Mouse (Mus musculus) ES-E14 (cell line): ENCODE data around the gene Narf. TPM values are rescaled to one million over a fixed set of nuclear protein-coding genes. Genes with fewer than 3 reads are reported as not detected.

Experiments used
- DNase-seq: peaks from one replicate; pipeline ENCODE4 v3.0.0-alpha.2; 2013; ENCODE audit warnings: low read depth, low spot score
- H3K27ac ChIP-seq: 2 replicates; pipeline ENCODE4 v1.5.1; 2012; ENCODE audit warnings: low read depth, mild to moderate bottlenecking, low read length, moderate library complexity, mixed read lengths; ENCODE audit not compliant: poor library complexity, insufficient read depth, severe bottlenecking
- H3K36me3 ChIP-seq: 2 replicates; pipeline ENCODE4 v1.6.1; 2012; ENCODE audit warnings: mild to moderate bottlenecking, low read length, moderate library complexity, mixed read lengths; ENCODE audit not compliant: control insufficient read depth, poor library complexity, insufficient read depth, severe bottlenecking
- H3K4me1 ChIP-seq, 2 experiments: fragments of 150-350 bp in 1 of 2; sonication (generic) in 1 of 2; 2 replicates each; pipeline ENCODE4 v1.6.1; 2012; ENCODE audit warnings: low read length in 2 of 2, mild to moderate bottlenecking in 1 of 2, mixed read lengths in 1 of 2; ENCODE audit not compliant: control insufficient read depth in 2 of 2, insufficient read depth in 2 of 2, poor library complexity in 1 of 2
- H3K4me3 ChIP-seq, 2 experiments: fragments of 150-350 bp in 1 of 2; sonication (generic) in 1 of 2; 2 replicates each; pipeline ENCODE4 v1.5.1; 2012; ENCODE audit warnings: low read length in 2 of 2, low read depth in 1 of 2, mild to moderate bottlenecking in 1 of 2, mixed read lengths in 1 of 2; ENCODE audit not compliant: insufficient read depth in 1 of 2, poor library complexity in 1 of 2, severe bottlenecking in 1 of 2
- H3K9ac ChIP-seq: 2 replicates; pipeline ENCODE4 v1.6.1; 2012; ENCODE audit warnings: low read depth, mild to moderate bottlenecking, low read length, mixed read lengths; ENCODE audit not compliant: poor library complexity, insufficient read depth, severe bottlenecking
- H3K9me3 ChIP-seq: fragments of 150-350 bp; sonication (generic); 2 replicates; pipeline ENCODE4 v1.6.1; 2012; ENCODE audit warnings: low read depth, mild to moderate bottlenecking, low read length; ENCODE audit not compliant: control insufficient read depth, insufficient read depth
- CHD2 ChIP-seq: IDR thresholded peaks from 2 replicates; pipeline ENCODE4 v1.6.1; 2014; ENCODE audit warnings: mild to moderate bottlenecking, low read depth, low read length, inconsistent platforms
- HCFC1 ChIP-seq: IDR thresholded peaks from 2 replicates; pipeline ENCODE4 v1.6.1; 2012; ENCODE audit warnings: low read length, inconsistent platforms, borderline replicate concordance; ENCODE audit not compliant: insufficient read depth
- MAFK ChIP-seq: IDR thresholded peaks from 2 replicates; pipeline ENCODE4 v1.6.1; 2014; ENCODE audit warnings: mild to moderate bottlenecking, low read depth, low read length, inconsistent platforms; ENCODE audit not compliant: insufficient read depth
- ZC3H11A ChIP-seq: IDR thresholded peaks from 2 replicates; pipeline ENCODE4 v1.6.1; 2012; ENCODE audit warnings: low read depth, mild to moderate bottlenecking, inconsistent platforms, low read length, borderline replicate concordance
- ZNF384 ChIP-seq: IDR thresholded peaks from 2 replicates; pipeline ENCODE4 v1.6.1; 2012; ENCODE audit warnings: low read depth, low read length, inconsistent platforms
- in situ Hi-C, 2 experiments: fragments of 600-800 bp; cut with MboI; formaldehyde crosslinking; loops; one replicate each; pipeline ENCODE4 v1.15.1; 2025; ENCODE audit warnings: low sequenced_read_pairs in 2 of 2, inconsistent platforms in 1 of 2; ENCODE audit not compliant: unreplicated experiment in 2 of 2
- total RNA-seq: library from RNA; depleted of rRNA; stranded (reverse); fragments of 300-350 nt; gene quantifications from 2 replicates; pipeline ENCODE4 v1.2.3, GENCODE M21; 2012

The Narf gene
- total RNA-seq, 1 experiment = 11.7 TPM

GRCm38 (mm10) chr11:121231628-121232291, 5.3 kb upstream of the Narf start:
- Histone ChIP-seq H3K27ac (no peak overlapping the region), H3K4me3 (no peak overlapping the region), H3K4me1 (peaks cover 3 to 7% of the 10 kb centered on the region in 2 experiments; a peak in 2 of 4 replicates), H3K9me3 (no peaks in the 10 kb centered on the region), H3K9ac (no peak overlapping the region), H3K36me3 (no peaks in the 10 kb centered on the region)
- TF ChIP-seq MAFK (no peak), CHD2 (no peak), HCFC1 (no peak), ZC3H11A (no peak), ZNF384 (no peak)
- in situ Hi-C loops = no loop called here
- DNase-seq = no peak

GRCm38 (mm10) chr11:121232706-121233105, 4.3 kb upstream of the Narf start:
- TF ChIP-seq ZNF384 (no peak), CHD2 (no peak), MAFK (no peak), ZC3H11A (no peak), HCFC1 (no peak)
- Histone ChIP-seq H3K9me3 (no peaks in the 10 kb centered on the region), H3K9ac (no peak overlapping the region), H3K36me3 (no peaks in the 10 kb centered on the region), H3K4me3 (no peak overlapping the region), H3K4me1 (peaks cover 3 to 7% of the 10 kb centered on the region in 2 experiments; a peak in 2 of 4 replicates), H3K27ac (no peak overlapping the region)
- in situ Hi-C loops = no loop called here
- DNase-seq = no peak

- TF ChIP-seq ZC3H11A (no peak), ZNF384 (no peak), HCFC1 (no peak), CHD2 (no peak), MAFK (no peak)
- in situ Hi-C loops = no loop called here
- no peak overlapping the region for H3K9ac ChIP-seq
- peaks cover 0 to 3% of the 10 kb centered on the region in 2 experiments; a peak in 1 of 4 replicates for H3K4me1 ChIP-seq
- DNase-seq = peak; percentile 47
- no peaks in the 10 kb centered on the region for H3K36me3 ChIP-seq
- H3K4me3 ChIP-seq = peak overlapping the region in 1 of 2 experiments; percentile 94; a peak in 1 of 4 replicates
- no peak overlapping the region for H3K27ac ChIP-seq
- H3K9me3 ChIP-seq = no peaks in the 10 kb centered on the region
Measured at GRCm38 (mm10) chr11:121235475-121236238, 1.4 kb upstream of the Narf start.

- H3K4me3 ChIP-seq = peak overlapping the region; percentile 65 to 94
- H3K9ac ChIP-seq = peak overlapping the region; percentile 42
- H3K9me3 ChIP-seq = no peaks in the 10 kb centered on the region
- no peak for TF ChIP-seq ZC3H11A
- no peak for TF ChIP-seq ZNF384
- TF ChIP-seq HCFC1 = no peak
- TF ChIP-seq MAFK = no peak
- TF ChIP-seq CHD2 = no peak
- no peaks in the 10 kb centered on the region for H3K36me3 ChIP-seq
- H3K27ac ChIP-seq = no peak overlapping the region
- no peak for DNase-seq
- H3K4me1 ChIP-seq = peaks cover 0 to 3% of the 10 kb centered on the region in 2 experiments; a peak in 1 of 4 replicates
- in situ Hi-C loops = no loop called here
Measured at GRCm38 (mm10) chr11:121237345-121238128, 484 bp downstream of the Narf start.
